Comparison of ENCODE assay signal across 22 mouse cellular contexts in the genomic region with DNA sequence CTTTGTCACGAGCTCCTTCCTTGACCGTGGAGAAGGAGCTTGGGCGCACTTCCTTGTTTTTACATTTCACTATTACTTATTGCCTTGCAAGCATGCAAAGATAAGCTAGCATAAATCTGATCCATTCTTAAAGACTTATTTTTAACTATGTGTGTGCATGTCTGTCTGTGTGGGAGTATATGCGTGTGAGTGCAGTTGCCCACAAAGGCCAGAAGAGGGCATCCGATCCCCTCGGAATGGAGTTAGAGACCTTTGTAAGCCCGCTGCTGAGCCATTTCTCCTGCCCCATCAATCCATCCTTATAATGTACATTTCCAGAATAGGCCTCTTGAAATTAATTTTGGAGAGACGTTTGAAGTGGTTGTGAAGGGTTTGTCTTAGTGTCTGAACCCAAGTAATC.
DNase-seq lines count a peak whose midpoint lies in the region; ATAC-seq and TF ChIP-seq lines count a peak whose summit lies in the region.
"Had no signal": no experiment of that assay in that cellular context is flagged by ENCODE, and none has a peak within 500 bp of the region (broad histone marks: within the 10 kb centered on the region; RNA-seq: fewer than 3 reads in every experiment).

No protein-coding gene starts in this region.

- no peak for TF ChIP-seq RAD21 in MEL (IDR thresholded peaks at IDR 0.05; ENCODE audit: low read depth, low read length)

- no peak overlapping the region for H3K4me3 ChIP-seq in gastrocnemius, adult 2 months
- H3K4me3 ChIP-seq in layer of hippocampus, adult 2 months, result no peak overlapping the region
- H3K4me3 ChIP-seq in E14TG2a.4 (replicated peaks; ENCODE audit: low read length) (no peak overlapping the region), MEL (ENCODE audit: control insufficient read depth in 1 of 2, insufficient read depth in 1 of 2, low read depth in 2 of 2, low read length in 2 of 2) (no peak overlapping the region)
- no peak overlapping the region for H3K4me3 ChIP-seq in forebrain, embryonic 16.5 days (replicated peaks; ENCODE audit: low read length)
- H3K4me3 ChIP-seq: embryonic facial prominence, embryonic 15.5 days; erythroblast, embryonic 14.5 days; forebrain, embryonic 15.5 days; heart, embryonic 13.5 days; hindbrain, embryonic 13.5 days; intestine, embryonic 15.5 days had no signal

- intact Hi-C loops in gastrocnemius, adult 2 months (cut with DNase I), result no loop called here
- intact Hi-C loops in gastrocnemius, postnatal 14 days (cut with DNase I; ENCODE audit: low total_unique reads), result no loop called here

- H3K27ac ChIP-seq in gastrocnemius, adult 2 months, result no peak overlapping the region
- no peak overlapping the region for H3K27ac ChIP-seq in layer of hippocampus, adult 2 months
- no peak overlapping the region for H3K27ac ChIP-seq in MEL (ENCODE audit: control insufficient read depth, low read depth, low read length)
- no peak overlapping the region for H3K27ac ChIP-seq in forebrain, embryonic 16.5 days (ENCODE audit: low read length)
- H3K27ac ChIP-seq: embryonic facial prominence, embryonic 15.5 days; forebrain, embryonic 15.5 days; heart, embryonic 13.5 days; hindbrain, embryonic 13.5 days; intestine, embryonic 15.5 days had no signal

- H3K9me3 ChIP-seq in E14TG2a.4 (ENCODE audit: low read length) (no peaks in the 10 kb centered on the region), MEL (replicated peaks; ENCODE audit: insufficient read depth, low read length) (no peaks in the 10 kb centered on the region)
- peaks cover 4% of the 10 kb centered on the region; the same call in 1 of the 2 replicates for H3K9me3 ChIP-seq in forebrain, embryonic 16.5 days (ENCODE audit: control insufficient read depth, low read length)
- H3K9me3 ChIP-seq: embryonic facial prominence, embryonic 15.5 days; forebrain, embryonic 15.5 days; heart, embryonic 13.5 days; hindbrain, embryonic 13.5 days; intestine, embryonic 15.5 days had no signal

- no peak for DNase-seq in gastrocnemius, adult 2 months
- no peak for DNase-seq in gastrocnemius, postnatal 14 days
- DNase-seq in layer of hippocampus, adult 2 months (ENCODE audit: low spot score in 2 of 2), result no peak
- no peak for DNase-seq in layer of hippocampus, postnatal 14 days (ENCODE audit: low spot score in 2 of 2)
- DNase-seq in MEL (ENCODE audit: low read depth, low spot score), result no peak
- no peak for DNase-seq in right cerebral cortex, postnatal 14 days
- DNase-seq: adrenal gland, postnatal 10 days; cerebellum, adult 11 months; cerebellum, adult 8-10 months; cerebellum, postnatal 14 days; embryo, embryonic 11 days; heart, postnatal 4 days; kidney, adult 18-20 months had no signal

- TF ChIP-seq POLR2A in MEL (IDR thresholded peaks at IDR 0.05; ENCODE audit: control insufficient read depth in 1 of 2, insufficient read depth in 1 of 2, low read depth in 1 of 2, low read length in 2 of 2, poor library complexity in 1 of 2), result no peak

- no peaks in the 10 kb centered on the region for H3K27me3 ChIP-seq in E14TG2a.4 (ENCODE audit: insufficient read depth, low read length)
- no peaks in the 10 kb centered on the region for H3K27me3 ChIP-seq in MEL (ENCODE audit: control insufficient read depth in 1 of 2, insufficient read depth in 2 of 2, low read length in 2 of 2)
- H3K27me3 ChIP-seq in forebrain, embryonic 16.5 days (replicated peaks; ENCODE audit: control insufficient read depth, insufficient read depth, low read length), result no peaks in the 10 kb centered on the region
- H3K27me3 ChIP-seq: embryonic facial prominence, embryonic 15.5 days; forebrain, embryonic 15.5 days; heart, embryonic 13.5 days; hindbrain, embryonic 13.5 days; intestine, embryonic 15.5 days had no signal

- no peak overlapping the region for H3K4me2 ChIP-seq in forebrain, embryonic 16.5 days (ENCODE audit: low read length)
- H3K4me2 ChIP-seq: embryonic facial prominence, embryonic 15.5 days; forebrain, embryonic 15.5 days; heart, embryonic 13.5 days; hindbrain, embryonic 13.5 days; intestine, embryonic 15.5 days had no signal

- H3K79me2 ChIP-seq in MEL (ENCODE audit: control insufficient read depth, insufficient read depth, low read length, poor library complexity), result no peaks in the 10 kb centered on the region

- H3K36me3 ChIP-seq in E14TG2a.4 (ENCODE audit: insufficient read depth, low read length), result no peaks in the 10 kb centered on the region
- H3K36me3 ChIP-seq in MEL (ENCODE audit: control insufficient read depth in 1 of 2, insufficient read depth in 2 of 2, low read length in 2 of 2), result no peaks in the 10 kb centered on the region
- H3K36me3 ChIP-seq in forebrain, embryonic 16.5 days (ENCODE audit: control insufficient read depth, insufficient read depth), result no peaks in the 10 kb centered on the region
- H3K36me3 ChIP-seq: embryonic facial prominence, embryonic 15.5 days; forebrain, embryonic 15.5 days; G1E; heart, embryonic 13.5 days; hindbrain, embryonic 13.5 days; intestine, embryonic 15.5 days had no signal

- peak; percentile 7; the same call in 1 of the 2 replicates for TF ChIP-seq CTCF in gastrocnemius, adult 2 months (IDR thresholded peaks at IDR 0.05)
- peak; percentile 47 for TF ChIP-seq CTCF in layer of hippocampus, adult 2 months (conservative IDR thresholded peaks at IDR 0.05)
- TF ChIP-seq CTCF in E14TG2a.4 (conservative IDR thresholded peaks at IDR 0.05; ENCODE audit: low read length) (peak; percentile 60), MEL (IDR thresholded peaks at IDR 0.05 in 2 of 3, conservative IDR thresholded peaks at IDR 0.05 in 1 of 3; ENCODE audit: control insufficient read depth in 1 of 3, insufficient read depth in 1 of 3, low read depth in 2 of 3, low read length in 3 of 3, poor library complexity in 1 of 3, severe bottlenecking in 1 of 3) (peak in 2 of 3 experiments; percentile 7 to 14; a peak in 1 of 6 replicates)

- no peak for ATAC-seq in forebrain, embryonic 16.5 days
- ATAC-seq: forebrain, embryonic 15.5 days; intestine, embryonic 15.5 days had no signal

- no peaks in the 10 kb centered on the region for H3K4me1 ChIP-seq in E14TG2a.4 (replicated peaks; ENCODE audit: low read depth, low read length)
- no peaks in the 10 kb centered on the region for H3K4me1 ChIP-seq in MEL (ENCODE audit: control insufficient read depth in 1 of 2, insufficient read depth in 2 of 2, low read length in 2 of 2)
- H3K4me1 ChIP-seq in forebrain, embryonic 16.5 days (replicated peaks; ENCODE audit: control insufficient read depth, insufficient read depth, low read length), result no peaks in the 10 kb centered on the region
- H3K4me1 ChIP-seq: embryonic facial prominence, embryonic 15.5 days; forebrain, embryonic 15.5 days; hindbrain, embryonic 13.5 days; intestine, embryonic 15.5 days had no signal

- TF ChIP-seq EP300 in MEL (IDR thresholded peaks at IDR 0.05; ENCODE audit: low read depth in 1 of 2, low read length in 2 of 2), result no peak

- no peak overlapping the region for H3K9ac ChIP-seq in MEL (ENCODE audit: control insufficient read depth, low read depth, low read length, poor library complexity, severe bottlenecking)
- H3K9ac ChIP-seq in forebrain, embryonic 16.5 days (replicated peaks; ENCODE audit: low read depth, low read length), result no peak overlapping the region
- H3K9ac ChIP-seq: embryonic facial prominence, embryonic 15.5 days; forebrain, embryonic 15.5 days; heart, embryonic 13.5 days; hindbrain, embryonic 13.5 days; intestine, embryonic 15.5 days had no signal

- WGBS in forebrain, embryonic 16.5 days, result 98% methylated on average over 8 of the region's 8 CpGs

TF ChIP-seq in MEL, 35 proteins besides CTCF, POLR2A, EP300 and RAD21:
- TF ChIP-seq BHLHE40 (IDR thresholded peaks at IDR 0.05; ENCODE audit: borderline replicate concordance, low read depth, low read length), result no peak
- no peak for TF ChIP-seq SMC3 (IDR thresholded peaks at IDR 0.05; ENCODE audit: low read depth, low read length)
- TF ChIP-seq GATA1 (IDR thresholded peaks at IDR 0.05; ENCODE audit: low read depth, low read length), result no peak
- TF ChIP-seq MAZ (IDR thresholded peaks at IDR 0.05; ENCODE audit: low read depth, low read length), result no peak
- no peak for TF ChIP-seq POLR2AphosphoS5 (IDR thresholded peaks at IDR 0.05; ENCODE audit: borderline replicate concordance, low read depth, low read length)
- TF ChIP-seq POLR2AphosphoS2 (IDR thresholded peaks at IDR 0.05; ENCODE audit: low read length), result no peak
- no peak for TF ChIP-seq TAL1 (IDR thresholded peaks at IDR 0.05; ENCODE audit: low read length)
- no peak for TF ChIP-seq MEF2A (IDR thresholded peaks at IDR 0.05; ENCODE audit: extremely low read depth, insufficient replicate concordance, low read depth, low read length, poor library complexity, severe bottlenecking)
- TF ChIP-seq HCFC1 (IDR thresholded peaks at IDR 0.05; ENCODE audit: low read depth, low read length), result no peak
- no peak for TF ChIP-seq RCOR1 (IDR thresholded peaks at IDR 0.05; ENCODE audit: low read depth, low read length)
- TF ChIP-seq ZKSCAN1 (IDR thresholded peaks at IDR 0.05; ENCODE audit: low read depth, low read length), result no peak
- no peak for TF ChIP-seq MAFK (IDR thresholded peaks at IDR 0.05; ENCODE audit: borderline replicate concordance, low read depth, low read length)

Comparison
In these comparisons a context has a peak if more than half of its experiments do, and no peak if none do; other contexts are left out.
1. CTCF ChIP-seq: peak in every context shown above with its lines; median percentile 60 in E14TG2a.4; 47 in layer of hippocampus, adult 2 months; 10 in MEL; 7 in gastrocnemius, adult 2 months.